Mouse (Mus musculus) heart, adult 18-20 months (tissue): ENCODE data around the gene Irf7. TPM values are rescaled to one million over a fixed set of nuclear protein-coding genes. Genes with fewer than 3 reads are reported as not detected.

Experiments
- DNase-seq, 2 experiments: peaks; one replicate each; pipeline ENCODE4 v3.0.0; 2021 to 2022; ENCODE audit warnings: mixed read lengths in 1 of 2
- long read RNA-seq, 2 experiments: library from polyadenylated mRNA; stranded (forward); transcript quantifications; one replicate each; pipeline ENCODE4 v2.0.0; 2021
- total RNA-seq, 2 experiments: library from RNA; stranded (reverse); gene quantifications; 2 replicates each; pipeline ENCODE4 v1.2.3; 2021

Irf7 gene
- 1 to 10 TPM; 2.3 to 3.1 TPM for total RNA-seq
- long read RNA-seq, experiment 1, partial matches to known transcripts = 0 of 2 reads
- long read RNA-seq, experiment 1, other reads (novel, unspliced or antisense) = 0 of 2 reads
- long read RNA-seq, experiment 2, partial matches to known transcripts = 0 of 2 reads
- long read RNA-seq, experiment 2, other reads (novel, unspliced or antisense) = 1 of 2 reads

GRCm38 (mm10) chr7:141265739-141266561, at the start of gene Irf7:
Irf7 (minus strand) TSS chr7:141266481.
- peak; percentile 83 to 86 for DNase-seq

GRCm38 (mm10) chr7:141315974-141316373, 49.7 kb upstream of the Irf7 start:
- no peak for DNase-seq

- DNase-seq = no peak
These were observed 48.8 kb upstream of the Irf7 start for GRCm38 (mm10) chr7:141315076-141315475.

- no peak for DNase-seq
These were observed 48.1 kb upstream of the Irf7 start for GRCm38 (mm10) chr7:141314416-141314815.

GRCm38 (mm10) chr7:141304537-141304936, 38.3 kb upstream of the Irf7 start:
- DNase-seq = no peak

GRCm38 (mm10) chr7:141302702-141303268, 36.5 kb upstream of the Irf7 start:
- DNase-seq = no peak

- no peak for DNase-seq
These were observed 35.1 kb upstream of the Irf7 start for GRCm38 (mm10) chr7:141301386-141301785.

GRCm38 (mm10) chr7:141299175-141299574, 32.9 kb upstream of the Irf7 start:
- DNase-seq = no peak

- DNase-seq = no peak
These were observed 31.8 kb upstream of the Irf7 start for GRCm38 (mm10) chr7:141297926-141298650.

GRCm38 (mm10) chr7:141294479-141294878, 28.2 kb upstream of the Irf7 start:
- DNase-seq = no peak

- peak; percentile 21 to 23 for DNase-seq
These were observed 27.7 kb upstream of the Irf7 start for GRCm38 (mm10) chr7:141293852-141294471.

- no peak for DNase-seq
These were observed 26.5 kb upstream of the Irf7 start for GRCm38 (mm10) chr7:141292583-141293388.

GRCm38 (mm10) chr7:141291921-141292582, 25.8 kb upstream of the Irf7 start, which contains the start of gene Drd4:
Drd4 (plus strand) TSS chr7:141292006.
- DNase-seq = no peak

GRCm38 (mm10) chr7:141288042-141288441, 21.8 kb upstream of the Irf7 start:
- no peak for DNase-seq

- no peak for DNase-seq
These were observed 16.5 kb upstream of the Irf7 start for GRCm38 (mm10) chr7:141282756-141283155.

GRCm38 (mm10) chr7:141281442-141281841, 15.2 kb upstream of the Irf7 start:
- no peak for DNase-seq

GRCm38 (mm10) chr7:141278766-141279590, 12.7 kb upstream of the Irf7 start, which contains the start of gene Sct:
Sct (minus strand) TSS chr7:141279133.
- DNase-seq = peak in 1 of 2 experiments; percentile 4

- no peak for DNase-seq
These were observed 11.7 kb upstream of the Irf7 start for GRCm38 (mm10) chr7:141277701-141278678.
